Mouse (Mus musculus) neural tube, embryonic 11.5 days (tissue): ENCODE results near the gene Sgcd. TPM values are rescaled to one million over a fixed set of nuclear protein-coding genes. Genes with fewer than 3 reads are reported as not detected.

Experiments
- ATAC-seq: fragments of 200-750 bp; cut with Nextera tagmentation; 2 replicates; pipeline ENCODE4 v1.8.0; 2017; ENCODE audit warnings: moderate number of reproducible peaks, mild to moderate bottlenecking, moderate TSS enrichment, moderate library complexity; ENCODE audit not compliant: insufficient read depth, low FRiP score, low TSS enrichment
- DNase-seq: peaks from one replicate; pipeline ENCODE4 v3.0.0-alpha.2; 2015; ENCODE audit warnings: low spot score
- H3K27ac ChIP-seq: fragments of 300-500 bp; sonication (generic); 2 replicates; pipeline ENCODE4 v1.5.1; 2014; ENCODE audit warnings: low read depth, mild to moderate bottlenecking, low read length
- H3K27me3 ChIP-seq: fragments of 300-500 bp; sonication (generic); 2 replicates; pipeline ENCODE4 v1.6.1; 2014; ENCODE audit warnings: mild to moderate bottlenecking, low read length, mixed read lengths; ENCODE audit not compliant: control insufficient read depth, insufficient read depth
- H3K36me3 ChIP-seq: fragments of 300-500 bp; sonication (generic); 2 replicates; pipeline ENCODE4 v1.6.1; 2014; ENCODE audit warnings: mild to moderate bottlenecking, low read length, moderate library complexity, mixed read lengths; ENCODE audit not compliant: control insufficient read depth, insufficient read depth
- H3K4me1 ChIP-seq: fragments of 300-500 bp; sonication (generic); 2 replicates; pipeline ENCODE4 v1.6.1; 2014; ENCODE audit warnings: low read length, mixed read lengths; ENCODE audit not compliant: control insufficient read depth, insufficient read depth
- H3K4me2 ChIP-seq: fragments of 300-500 bp; sonication (generic); 2 replicates; pipeline ENCODE4 v1.6.1; 2014; ENCODE audit warnings: low read depth, mild to moderate bottlenecking, moderate library complexity
- H3K4me3 ChIP-seq: fragments of 300-500 bp; sonication (generic); 2 replicates; pipeline ENCODE4 v1.5.1; 2014; ENCODE audit warnings: low read depth, low read length
- H3K9ac ChIP-seq: fragments of 300-500 bp; sonication (generic); 2 replicates; pipeline ENCODE4 v1.6.1; 2014; ENCODE audit warnings: mild to moderate bottlenecking, low read length
- H3K9me3 ChIP-seq: fragments of 300-500 bp; sonication (generic); 2 replicates; pipeline ENCODE4 v1.6.1; 2016; ENCODE audit warnings: low read length; ENCODE audit not compliant: control insufficient read depth
- WGBS: fragments of 180-500 bp; shearing (Covaris S2); extraction: QIAGEN DNeasy Blood & Tissue Kit; methylation state at CpG from one replicate; pipeline ENCODE4 v1.1.7; 2014; 5-methylcytosine and 5-hydroxymethylcytosine counted together
- polyA plus RNA-seq: library from polyadenylated mRNA; unstranded; fragments of >200 nt; fragmentation: Nextera tagmentation; extraction: Ambion mirVana; gene quantifications from 2 replicates; pipeline ENCODE4 v1.2.1, GENCODE M21; 2014

The Sgcd gene
- polyA plus RNA-seq, 1 experiment from 2014 or later: 1.5 TPM

DNA sequence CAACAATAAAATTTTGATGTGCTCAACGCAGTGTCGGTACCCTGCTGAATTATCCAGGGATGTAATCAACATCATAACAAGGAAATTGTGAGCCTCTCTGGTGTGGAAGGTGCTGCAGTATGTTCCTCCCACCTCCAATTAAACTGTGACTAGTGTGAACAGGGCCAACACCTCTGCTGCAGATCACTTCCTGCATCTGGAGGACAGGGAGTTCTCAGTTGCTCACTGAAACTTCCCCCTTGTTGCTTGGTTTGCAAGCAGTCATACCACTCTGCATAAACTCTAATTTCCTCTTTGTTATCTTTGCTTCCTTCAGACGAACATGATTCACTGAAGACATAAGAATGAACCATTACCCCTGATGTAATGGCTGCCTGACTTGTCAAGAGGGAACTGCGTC, 925.1 kb downstream of the Sgcd start:
- Histone ChIP-seq H3K9me3 (no peaks in the 10 kb centered on the region), H3K27ac (no peak overlapping the region), H3K4me1 (no peaks in the 10 kb centered on the region), H3K4me2 (no peak overlapping the region), H3K9ac (no peak overlapping the region), H3K36me3 (no peaks in the 10 kb centered on the region), H3K27me3 (no peaks in the 10 kb centered on the region), H3K4me3 (no peak overlapping the region)
- ATAC-seq (no peak), DNase-seq (no peak)
- WGBS: 82% methylated on average over 4 of the region's 4 CpGs

DNA sequence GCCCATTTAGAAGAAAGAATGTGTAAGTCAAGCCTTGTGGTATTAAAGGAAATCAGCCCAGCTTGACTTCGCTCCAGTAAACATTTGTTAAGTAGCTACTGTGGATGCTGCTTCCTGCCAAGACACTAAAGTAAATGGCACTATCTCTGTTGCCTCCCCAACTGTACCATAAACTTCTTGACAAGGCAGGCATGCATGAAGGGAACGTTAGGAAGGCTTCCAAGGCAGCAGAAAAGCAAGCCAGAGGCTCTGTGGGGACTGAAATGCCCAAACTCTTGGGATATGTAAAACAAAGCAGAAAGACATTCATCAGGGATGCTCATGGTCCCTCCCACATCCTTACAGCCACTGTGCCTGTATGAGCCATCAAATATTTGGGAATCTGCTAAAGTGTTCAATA, 938.4 kb downstream of the Sgcd start:
- Histone ChIP-seq H3K4me1 (no peaks in the 10 kb centered on the region), H3K27ac (no peak overlapping the region), H3K4me2 (no peak overlapping the region), H3K4me3 (no peak overlapping the region), H3K36me3 (no peaks in the 10 kb centered on the region), H3K27me3 (no peaks in the 10 kb centered on the region), H3K9ac (no peak overlapping the region), H3K9me3 (no peaks in the 10 kb centered on the region)
- WGBS: 61% methylated on average over 2 of the region's 2 CpGs
- DNase-seq: no peak
- no peak for ATAC-seq

DNA sequence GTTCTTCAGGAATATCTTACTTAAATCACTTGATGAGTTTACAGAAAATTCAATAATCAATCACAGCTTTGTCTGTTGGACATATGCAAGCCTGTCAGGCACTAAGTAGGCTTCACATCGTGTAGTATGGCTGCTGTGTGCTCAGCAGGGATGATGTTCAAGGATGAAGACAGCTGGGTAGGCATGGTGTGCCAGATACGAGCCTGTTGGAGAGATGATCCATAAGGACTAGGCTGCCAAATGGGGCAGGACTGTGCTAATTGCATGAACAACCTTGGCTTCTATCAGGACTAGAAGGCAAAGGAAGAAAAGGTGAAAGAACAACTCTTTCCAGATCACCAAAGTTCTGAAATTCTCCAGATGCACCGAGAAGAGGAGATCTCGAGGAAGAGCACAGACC, 939.0 kb downstream of the Sgcd start:
- no peak for ATAC-seq
- H3K9ac ChIP-seq: no peak overlapping the region

DNA sequence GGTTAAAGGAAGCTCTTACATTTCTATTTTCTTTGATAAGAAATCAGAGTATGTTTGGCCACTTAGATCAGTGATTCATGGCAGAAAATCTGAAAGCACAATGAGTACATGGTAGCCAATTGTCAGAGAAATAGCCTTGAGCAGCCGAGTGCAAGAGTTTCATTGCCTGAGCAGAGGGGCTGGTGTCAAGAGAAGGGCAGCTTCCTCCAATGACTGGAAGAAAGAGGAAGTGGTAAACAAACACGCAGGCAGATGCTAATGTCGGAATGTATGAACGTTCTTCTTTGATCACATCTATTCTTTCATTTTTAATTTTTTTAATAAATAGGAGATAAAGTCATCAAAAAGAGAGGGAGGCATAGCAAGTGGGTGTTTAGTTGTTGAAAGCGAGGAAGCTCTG, 956.5 kb downstream of the Sgcd start:
- Histone ChIP-seq H3K9ac (no peak overlapping the region), H3K4me1 (no peaks in the 10 kb centered on the region), H3K9me3 (no peaks in the 10 kb centered on the region), H3K36me3 (no peaks in the 10 kb centered on the region), H3K4me3 (no peak overlapping the region), H3K4me2 (no peak overlapping the region), H3K27ac (no peak overlapping the region), H3K27me3 (no peaks in the 10 kb centered on the region)
- ATAC-seq (no peak), DNase-seq (no peak)
- 84% methylated on average over 5 of the region's 5 CpGs for WGBS

More for the DNA sequence above, 939.0 kb downstream of the Sgcd start:
- H3K4me2 ChIP-seq: no peak overlapping the region
- H3K27me3 ChIP-seq: no peaks in the 10 kb centered on the region
- 77% methylated on average over 4 of the region's 4 CpGs for WGBS
- no peak for DNase-seq
- H3K4me3 ChIP-seq: no peak overlapping the region
- H3K4me1 ChIP-seq: no peaks in the 10 kb centered on the region
- H3K36me3 ChIP-seq: no peaks in the 10 kb centered on the region
- no peaks in the 10 kb centered on the region for H3K9me3 ChIP-seq
- H3K27ac ChIP-seq: no peak overlapping the region

DNA sequence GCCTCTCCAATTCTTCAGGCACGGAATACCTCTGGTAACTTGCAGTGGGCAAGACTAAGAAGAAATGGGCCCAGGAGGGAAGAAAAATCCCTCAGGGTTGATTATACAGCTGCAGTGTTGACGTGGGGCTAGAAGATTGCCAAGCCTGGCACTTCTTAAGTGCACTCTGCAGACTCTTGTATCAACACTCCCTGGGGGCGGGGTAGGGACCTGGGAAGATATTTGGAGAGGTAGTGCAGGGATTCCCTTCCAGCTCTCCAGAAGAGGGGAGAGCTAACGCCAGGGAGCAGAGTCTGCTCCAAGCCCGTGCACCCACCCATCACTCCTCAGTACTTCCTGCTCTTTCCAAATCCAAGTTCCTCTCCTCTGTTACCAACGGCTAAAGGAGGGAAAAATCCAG, 967.9 kb downstream of the Sgcd start:
- Histone ChIP-seq H3K9ac (no peak overlapping the region), H3K4me2 (no peak overlapping the region), H3K36me3 (no peaks in the 10 kb centered on the region), H3K9me3 (no peaks in the 10 kb centered on the region), H3K27ac (no peak overlapping the region), H3K4me1 (no peaks in the 10 kb centered on the region), H3K4me3 (no peak overlapping the region), H3K27me3 (no peaks in the 10 kb centered on the region)
- ATAC-seq (no peak), DNase-seq (no peak)
- WGBS: 50% methylated on average over 6 of the region's 6 CpGs

DNA sequence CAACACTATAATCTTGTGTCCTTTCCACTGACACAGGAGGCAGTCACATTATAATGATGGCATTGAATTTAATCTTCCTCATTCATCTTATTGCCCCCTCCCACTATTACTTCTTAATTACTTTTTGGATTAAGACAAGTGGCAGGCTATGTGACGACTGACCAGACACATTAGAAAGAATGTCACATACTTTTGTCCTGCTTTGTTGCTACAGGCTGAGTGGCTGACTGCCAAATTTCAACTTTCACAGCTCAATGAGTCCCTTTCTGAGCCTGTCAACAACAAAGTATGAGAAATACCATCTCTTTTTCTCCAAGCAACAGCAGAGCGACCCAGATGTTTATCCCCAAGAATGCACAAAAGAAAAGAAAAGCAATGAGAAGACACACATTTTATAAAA, 970.6 kb downstream of the Sgcd start:
- Histone ChIP-seq H3K9ac (no peak overlapping the region), H3K4me1 (no peaks in the 10 kb centered on the region), H3K27ac (no peak overlapping the region), H3K36me3 (no peaks in the 10 kb centered on the region), H3K4me3 (no peak overlapping the region), H3K27me3 (no peaks in the 10 kb centered on the region), H3K9me3 (no peaks in the 10 kb centered on the region), H3K4me2 (no peak overlapping the region)
- DNase-seq (no peak), ATAC-seq (peak; percentile 23; the same call in 1 of the 2 replicates)
- WGBS: 67% methylated on average over 2 of the region's 2 CpGs

DNA sequence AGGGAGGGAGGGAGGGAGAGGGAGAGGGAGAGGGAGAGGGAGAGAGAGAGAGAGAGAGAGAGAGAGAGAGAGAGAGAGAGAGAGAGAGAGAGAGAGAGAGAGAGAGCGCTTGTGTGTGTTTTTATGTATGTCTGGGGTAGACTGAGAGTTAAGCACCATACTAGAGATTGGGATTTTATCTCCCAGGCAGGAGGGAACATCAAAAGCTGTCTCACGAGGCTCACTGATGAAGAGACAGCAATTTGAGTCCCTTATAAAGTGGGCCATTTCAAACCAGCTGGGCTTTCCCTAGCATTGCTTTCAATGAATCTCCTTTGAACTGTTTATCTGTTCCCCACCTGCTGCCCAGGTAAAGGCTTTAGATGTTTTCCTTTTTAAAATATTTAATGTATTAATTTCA, 973.1 kb downstream of the Sgcd start:
- WGBS: 67% methylated on average over 2 of the region's 2 CpGs
- Histone ChIP-seq H3K4me3 (no peak overlapping the region), H3K9me3 (no peaks in the 10 kb centered on the region), H3K4me2 (no peak overlapping the region), H3K9ac (no peak overlapping the region), H3K36me3 (no peaks in the 10 kb centered on the region), H3K27me3 (no peaks in the 10 kb centered on the region), H3K27ac (no peak overlapping the region), H3K4me1 (no peaks in the 10 kb centered on the region)
- no peak for DNase-seq
- ATAC-seq: no peak

DNA sequence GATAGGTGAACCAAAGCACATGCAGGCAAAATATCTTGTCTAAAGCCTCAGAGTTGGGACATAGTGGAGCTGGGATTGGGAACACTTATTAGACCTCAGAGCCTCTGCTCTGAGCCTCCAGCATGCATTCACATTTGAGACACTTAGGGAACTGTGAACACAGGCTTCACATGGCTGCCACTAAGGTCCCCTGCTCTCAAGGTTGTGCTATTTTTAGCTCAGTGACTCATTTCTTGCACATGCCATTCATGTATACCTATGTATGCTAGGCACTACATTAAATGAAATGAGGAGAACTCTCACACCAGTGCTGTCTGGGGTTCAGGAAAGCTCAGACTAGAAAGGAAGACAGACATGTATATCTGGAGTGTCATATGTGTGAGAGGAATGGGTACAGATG, 974.5 kb downstream of the Sgcd start:
- ATAC-seq: no peak
- Histone ChIP-seq H3K36me3 (no peaks in the 10 kb centered on the region), H3K27me3 (no peaks in the 10 kb centered on the region), H3K4me2 (no peak overlapping the region), H3K4me3 (no peak overlapping the region), H3K4me1 (no peaks in the 10 kb centered on the region), H3K9ac (no peak overlapping the region), H3K27ac (no peak overlapping the region), H3K9me3 (no peaks in the 10 kb centered on the region)
- DNase-seq: no peak

DNA sequence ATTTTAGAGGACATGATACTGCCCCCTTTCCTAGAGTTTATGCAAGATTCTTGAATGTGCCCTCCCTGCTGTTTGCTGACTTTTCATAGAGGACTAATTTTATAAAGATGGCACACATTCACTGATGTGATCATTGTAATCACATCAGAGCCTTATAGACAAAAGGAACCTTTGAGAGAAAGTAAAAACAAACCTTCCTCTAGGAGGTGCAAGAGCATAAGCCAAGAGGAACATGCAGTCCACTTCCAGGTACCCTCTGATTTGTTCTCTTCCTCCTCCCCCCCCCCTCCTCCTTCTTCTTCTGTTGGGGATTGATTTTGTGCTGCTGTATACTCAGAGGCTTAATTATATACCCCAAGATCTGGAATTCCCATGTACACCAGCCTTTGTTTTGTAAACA, 978.6 kb downstream of the Sgcd start:
- ATAC-seq (no peak), DNase-seq (no peak)
- no peak overlapping the region for H3K4me3 ChIP-seq

More for the DNA sequence above, 978.6 kb downstream of the Sgcd start:
- H3K36me3 ChIP-seq: no peaks in the 10 kb centered on the region
- no peaks in the 10 kb centered on the region for H3K9me3 ChIP-seq
- H3K27me3 ChIP-seq: no peaks in the 10 kb centered on the region
- H3K4me2 ChIP-seq: no peak overlapping the region
- H3K27ac ChIP-seq: no peak overlapping the region
- H3K9ac ChIP-seq: no peak overlapping the region
- no peaks in the 10 kb centered on the region for H3K4me1 ChIP-seq
